In genomic region chr3:124227701-124228100, GRCm38 (mm10) we compare ENCODE assay signal across 27 mouse cellular contexts.
A peak's percentile ranks its signal among the peaks of the same experiment; 100 is the strongest.
DNase-seq lines count a peak whose midpoint lies in the region; ATAC-seq and TF ChIP-seq lines count a peak whose summit lies in the region.
"Had no signal": no experiment of that assay in that cellular context is flagged by ENCODE, and none has a peak within 500 bp of the region (broad histone marks: within the 10 kb centered on the region; RNA-seq: fewer than 3 reads in every experiment).

No protein-coding gene starts in this region.

- no peak for ATAC-seq in hindbrain, postnatal 0 days
- ATAC-seq in midbrain, postnatal 0 days (ENCODE audit: low FRiP score) = no peak
- ATAC-seq: activated CD4-positive, CD25-positive, alpha-beta regulatory T cell, adult 4 months; CD4-positive, CD25-positive, alpha-beta regulatory T cell, adult 4 months; forebrain, embryonic 14.5 days; forebrain, embryonic 16.5 days; Patski had no signal

- TF ChIP-seq CTCF in hindbrain, postnatal 0 days (IDR thresholded peaks at IDR 0.05; ENCODE audit: low read depth) = no peak
- no peak for TF ChIP-seq CTCF in midbrain, postnatal 0 days (IDR thresholded peaks at IDR 0.05)

- H3K9ac ChIP-seq in hindbrain, postnatal 0 days (replicated peaks; ENCODE audit: low read length) = no peak overlapping the region
- no peak overlapping the region for H3K9ac ChIP-seq in midbrain, postnatal 0 days (replicated peaks; ENCODE audit: low read length, poor library complexity, severe bottlenecking)
- H3K9ac ChIP-seq: embryonic facial prominence, embryonic 13.5 days; embryonic facial prominence, embryonic 15.5 days; forebrain, embryonic 12.5 days had no signal

- H3K36me3 ChIP-seq in hindbrain, postnatal 0 days (ENCODE audit: insufficient read depth, low read length) = no peaks in the 10 kb centered on the region
- H3K36me3 ChIP-seq in hindbrain, embryonic 10.5 days = no peaks in the 10 kb centered on the region
- H3K36me3 ChIP-seq in midbrain, postnatal 0 days (ENCODE audit: insufficient read depth, low read length) = no peaks in the 10 kb centered on the region
- H3K36me3 ChIP-seq in midbrain, embryonic 10.5 days = no peaks in the 10 kb centered on the region
- H3K36me3 ChIP-seq: embryonic facial prominence, embryonic 13.5 days; embryonic facial prominence, embryonic 15.5 days; forebrain, embryonic 10.5 days; forebrain, embryonic 12.5 days; G1E had no signal

- H3K9me3 ChIP-seq in hindbrain, postnatal 0 days (ENCODE audit: low read length) = no peaks in the 10 kb centered on the region
- H3K9me3 ChIP-seq in hindbrain, embryonic 10.5 days = no peaks in the 10 kb centered on the region
- no peaks in the 10 kb centered on the region for H3K9me3 ChIP-seq in midbrain, postnatal 0 days (ENCODE audit: low read length)
- no peaks in the 10 kb centered on the region for H3K9me3 ChIP-seq in midbrain, embryonic 10.5 days (replicated peaks)
- H3K9me3 ChIP-seq: embryonic facial prominence, embryonic 13.5 days; embryonic facial prominence, embryonic 15.5 days; forebrain, embryonic 10.5 days; forebrain, embryonic 12.5 days had no signal

- H3K4me2 ChIP-seq in hindbrain, postnatal 0 days (ENCODE audit: low read depth, low read length) = no peak overlapping the region
- H3K4me2 ChIP-seq in midbrain, postnatal 0 days (ENCODE audit: low read depth, low read length, poor library complexity, severe bottlenecking) = no peak overlapping the region
- H3K4me2 ChIP-seq: embryonic facial prominence, embryonic 13.5 days; embryonic facial prominence, embryonic 15.5 days; forebrain, embryonic 12.5 days had no signal

- H3K4me3 ChIP-seq in hindbrain, postnatal 0 days (ENCODE audit: low read length) = no peak overlapping the region
- H3K4me3 ChIP-seq in hindbrain, embryonic 10.5 days = no peak overlapping the region
- H3K4me3 ChIP-seq in midbrain, postnatal 0 days (ENCODE audit: low read depth, low read length) = no peak overlapping the region
- H3K4me3 ChIP-seq in midbrain, embryonic 10.5 days = no peak overlapping the region
- H3K4me3 ChIP-seq: embryonic facial prominence, embryonic 13.5 days; embryonic facial prominence, embryonic 15.5 days; erythroblast, embryonic 14.5 days; forebrain, embryonic 10.5 days; forebrain, embryonic 12.5 days had no signal

- H3K4me1 ChIP-seq in hindbrain, postnatal 0 days (ENCODE audit: insufficient read depth, low read length) = 0 out of 2 replicates have a peak, but pooled peaks cover 4% of the 10 kb centered on the region
- H3K4me1 ChIP-seq in hindbrain, embryonic 10.5 days (replicated peaks) = no peaks in the 10 kb centered on the region
- no peaks in the 10 kb centered on the region for H3K4me1 ChIP-seq in midbrain, postnatal 0 days (ENCODE audit: insufficient read depth, low read length)
- no peaks in the 10 kb centered on the region for H3K4me1 ChIP-seq in midbrain, embryonic 10.5 days
- H3K4me1 ChIP-seq: embryonic facial prominence, embryonic 13.5 days; embryonic facial prominence, embryonic 15.5 days; forebrain, embryonic 10.5 days; forebrain, embryonic 12.5 days had no signal

- peak; percentile 38 to 71 for DNase-seq in cerebellum, postnatal 10 days
- no peak for DNase-seq in cerebellum, adult 8-10 months
- peak; percentile 15 for DNase-seq in hindbrain, postnatal 0 days (ENCODE audit: low spot score)
- no peak for DNase-seq in hindbrain, embryonic 10.5 days (ENCODE audit: low spot score)
- peak; percentile 21 for DNase-seq in midbrain, postnatal 0 days (ENCODE audit: low spot score)
- no peak for DNase-seq in midbrain, embryonic 10.5 days (ENCODE audit: low spot score)
- DNase-seq: adrenal gland, adult 8-10 months; adrenal gland, postnatal 14 days; adrenal gland, postnatal 36 days; B cell, adult 2 months; cerebellum, adult 11 months; cerebellum, adult 2 months; cerebellum, adult 9-11 months; cerebellum, postnatal 36 days; embryo, embryonic 11 days had no signal

- H3K27ac ChIP-seq in hindbrain, postnatal 0 days = no peak overlapping the region
- no peak overlapping the region for H3K27ac ChIP-seq in hindbrain, embryonic 10.5 days
- H3K27ac ChIP-seq in midbrain, postnatal 0 days (ENCODE audit: low read depth, low read length) = no peak overlapping the region
- H3K27ac ChIP-seq in midbrain, embryonic 10.5 days (replicated peaks) = no peak overlapping the region
- H3K27ac ChIP-seq: embryonic facial prominence, embryonic 13.5 days; embryonic facial prominence, embryonic 15.5 days; forebrain, embryonic 10.5 days; forebrain, embryonic 12.5 days had no signal

- no peaks in the 10 kb centered on the region for H3K27me3 ChIP-seq in hindbrain, postnatal 0 days (ENCODE audit: insufficient read depth, low read length)
- no peaks in the 10 kb centered on the region for H3K27me3 ChIP-seq in hindbrain, embryonic 10.5 days (ENCODE audit: insufficient read depth, poor library complexity, severe bottlenecking)
- no peaks in the 10 kb centered on the region for H3K27me3 ChIP-seq in midbrain, postnatal 0 days (ENCODE audit: insufficient read depth, low read length)
- no peaks in the 10 kb centered on the region for H3K27me3 ChIP-seq in midbrain, embryonic 10.5 days (ENCODE audit: low read depth, poor library complexity, severe bottlenecking)
- H3K27me3 ChIP-seq: CH12.LX; embryonic facial prominence, embryonic 13.5 days; embryonic facial prominence, embryonic 15.5 days; forebrain, embryonic 12.5 days had no signal

Comparison
In these comparisons a context has a peak if more than half of its experiments do, and no peak if none do; other contexts are left out.
1. DNase-seq: peak in cerebellum, postnatal 10 days (2 of 2), hindbrain, postnatal 0 days (single experiment) and midbrain, postnatal 0 days (single experiment); none in cerebellum, adult 8-10 months (single experiment), hindbrain, embryonic 10.5 days (single experiment) and midbrain, embryonic 10.5 days (single experiment).